Mouse (Mus musculus) Muller cell, postnatal 12 days (primary cell): ENCODE results near the gene Gnb1.
"Not testable (repeated sequence)": the region's sequence is repeated elsewhere in the genome, so short reads cannot be mapped to it uniquely, and the experiment has no call there.

ENCODE experiments used
- DNase-seq: peaks from one replicate; pipeline ENCODE4 v3.0.0-alpha.2; 2015; ENCODE audit errors: inconsistent ontology term

The Gnb1 gene

GRCm38 (mm10) chr4:155550446-155550845 is 59.3 kb downstream of the Gnb1 start:
- DNase-seq = no peak

- no peak for DNase-seq
These were observed 59.9 kb downstream of the Gnb1 start for GRCm38 (mm10) chr4:155551073-155551472.

GRCm38 (mm10) chr4:155552917-155553532 is 61.9 kb downstream of the Gnb1 start:
- no peak for DNase-seq

GRCm38 (mm10) chr4:155554880-155555279 is 63.7 kb downstream of the Gnb1 start:
- no peak for DNase-seq

- no peak for DNase-seq
These were observed 64.3 kb downstream of the Gnb1 start for GRCm38 (mm10) chr4:155555464-155555863.

- no peak for DNase-seq
These were observed 68.3 kb downstream of the Gnb1 start for GRCm38 (mm10) chr4:155559454-155559853.

- no peak for DNase-seq
These were observed 69.8 kb downstream of the Gnb1 start for GRCm38 (mm10) chr4:155560932-155561331.

- DNase-seq = peak; percentile 15
These were observed 70.7 kb downstream of the Gnb1 start, which contains the start of gene Nadk for GRCm38 (mm10) chr4:155561661-155562442. Nadk (plus strand) TSS chr4:155562378.

- DNase-seq = peak; percentile 81
These were observed 71.7 kb downstream of the Gnb1 start for GRCm38 (mm10) chr4:155562725-155563399.

GRCm38 (mm10) chr4:155563400-155564231 is 72.5 kb downstream of the Gnb1 start:
- peak; percentile 100 for DNase-seq

GRCm38 (mm10) chr4:155564315-155565069 is 73.3 kb downstream of the Gnb1 start:
- DNase-seq = no peak

- DNase-seq = no peak
These were observed 75.4 kb downstream of the Gnb1 start for GRCm38 (mm10) chr4:155566555-155566954.

- peak; percentile 37 for DNase-seq
These were observed 77.0 kb downstream of the Gnb1 start for GRCm38 (mm10) chr4:155568170-155568569.

GRCm38 (mm10) chr4:155568632-155569370 is 77.6 kb downstream of the Gnb1 start:
- DNase-seq = no peak

- DNase-seq = no peak
These were observed 78.7 kb downstream of the Gnb1 start for GRCm38 (mm10) chr4:155569818-155570217.

- DNase-seq = not testable (repeated sequence)
These were observed 79.2 kb downstream of the Gnb1 start for GRCm38 (mm10) chr4:155570315-155570714.

GRCm38 (mm10) chr4:155571442-155571841 is 80.3 kb downstream of the Gnb1 start:
- DNase-seq = no peak

GRCm38 (mm10) chr4:155573155-155573554 is 82.0 kb downstream of the Gnb1 start:
- no peak for DNase-seq

- DNase-seq = no peak
These were observed 82.7 kb downstream of the Gnb1 start for GRCm38 (mm10) chr4:155573876-155574275.

- DNase-seq = no peak
These were observed 83.8 kb downstream of the Gnb1 start for GRCm38 (mm10) chr4:155574931-155575330.
